Mouse (Mus musculus) liver, embryonic 13.5 days (tissue): ENCODE measurements around the gene Snai3. TPM values are rescaled to one million over a fixed set of nuclear protein-coding genes. Genes with fewer than 3 reads are reported as not detected.

Experiments
- ATAC-seq: fragments of 200-750 bp; cut with Nextera tagmentation; 2 replicates; pipeline ENCODE4 v1.8.0; 2017; ENCODE audit warnings: low read depth, mild to moderate bottlenecking, moderate number of reproducible peaks, moderate library complexity
- DNase-seq: peaks from one replicate; pipeline ENCODE4 v3.0.0; 2022
- H3K27ac ChIP-seq: fragments of 300-500 bp; sonication (generic); 2 replicates; pipeline ENCODE4 v1.5.1; 2015; ENCODE audit warnings: moderate library complexity, mild to moderate bottlenecking, inconsistent platforms
- H3K27me3 ChIP-seq: fragments of 300-500 bp; sonication (generic); 2 replicates; pipeline ENCODE4 v1.6.1; 2015; ENCODE audit warnings: mild to moderate bottlenecking, inconsistent platforms
- H3K36me3 ChIP-seq: fragments of 300-500 bp; sonication (generic); 2 replicates; pipeline ENCODE4 v1.6.1; 2015; ENCODE audit warnings: mild to moderate bottlenecking, inconsistent platforms
- H3K4me1 ChIP-seq: fragments of 300-500 bp; sonication (generic); replicated peaks from 2 replicates; pipeline ENCODE4 v1.6.1; 2015; ENCODE audit warnings: inconsistent platforms
- H3K4me2 ChIP-seq: fragments of 300-500 bp; sonication (generic); 2 replicates; pipeline ENCODE4 v1.6.1; 2015; ENCODE audit warnings: inconsistent platforms, mild to moderate bottlenecking, moderate library complexity
- H3K4me3 ChIP-seq: fragments of 300-500 bp; sonication (generic); replicated peaks from 2 replicates; pipeline ENCODE4 v1.5.1; 2015; ENCODE audit warnings: mild to moderate bottlenecking, inconsistent platforms
- H3K9ac ChIP-seq: fragments of 300-500 bp; sonication (generic); 2 replicates; pipeline ENCODE4 v1.6.1; 2015; ENCODE audit warnings: mild to moderate bottlenecking, inconsistent platforms
- H3K9me3 ChIP-seq: fragments of 300-500 bp; sonication (generic); replicated peaks from 2 replicates; pipeline ENCODE4 v1.6.1; 2016; ENCODE audit warnings: inconsistent platforms
- WGBS: fragments of 180-500 bp; shearing (Covaris S2); methylation state at CpG from one replicate; pipeline ENCODE4 v1.1.7; 2015; ENCODE audit not compliant: insufficient replicate concordance; 5-methylcytosine and 5-hydroxymethylcytosine counted together
- polyA plus RNA-seq: library from polyadenylated mRNA; unstranded; fragments of >200 nt; fragmentation: Nextera tagmentation; extraction: Ambion mirVana; gene quantifications from 2 replicates; pipeline ENCODE4 v1.2.1, GENCODE M21; 2015

The Snai3 gene
- polyA plus RNA-seq, 1 experiment from 2014 or later = 0.31 TPM

DNA sequence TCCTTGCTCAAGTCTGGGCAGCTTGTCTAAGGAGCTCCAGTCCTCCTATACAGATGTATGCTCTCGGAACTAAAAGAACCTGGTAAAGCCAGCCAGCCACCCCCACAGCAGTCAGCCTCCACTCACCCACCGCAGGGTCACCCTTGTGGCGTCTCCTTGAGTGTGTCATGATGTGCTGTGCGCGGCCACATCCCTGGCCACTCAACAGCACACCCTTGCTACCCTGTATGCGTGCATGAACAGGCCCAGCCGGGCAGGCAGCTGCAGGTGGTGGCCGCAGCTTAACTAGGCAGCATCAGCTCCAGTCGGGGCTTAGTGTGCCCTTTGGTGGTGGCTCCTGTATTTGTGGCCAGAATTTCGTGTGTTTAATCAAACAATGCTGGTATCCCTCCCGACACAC lies 3.4 kb downstream of the Snai3 start:
- H3K9ac ChIP-seq = no peak overlapping the region
- H3K4me1 ChIP-seq = peaks cover 35% of the 10 kb centered on the region
- H3K4me2 ChIP-seq = no peak overlapping the region
- no peak for ATAC-seq
- DNase-seq = no peak
- WGBS = 64% methylated on average over 11 of the region's 11 CpGs
- H3K4me3 ChIP-seq = no peak overlapping the region
- H3K36me3 ChIP-seq = no peaks in the 10 kb centered on the region
- peaks cover 80% of the 10 kb centered on the region for H3K27me3 ChIP-seq
- no peak overlapping the region for H3K27ac ChIP-seq
- H3K9me3 ChIP-seq = no peaks in the 10 kb centered on the region

DNA sequence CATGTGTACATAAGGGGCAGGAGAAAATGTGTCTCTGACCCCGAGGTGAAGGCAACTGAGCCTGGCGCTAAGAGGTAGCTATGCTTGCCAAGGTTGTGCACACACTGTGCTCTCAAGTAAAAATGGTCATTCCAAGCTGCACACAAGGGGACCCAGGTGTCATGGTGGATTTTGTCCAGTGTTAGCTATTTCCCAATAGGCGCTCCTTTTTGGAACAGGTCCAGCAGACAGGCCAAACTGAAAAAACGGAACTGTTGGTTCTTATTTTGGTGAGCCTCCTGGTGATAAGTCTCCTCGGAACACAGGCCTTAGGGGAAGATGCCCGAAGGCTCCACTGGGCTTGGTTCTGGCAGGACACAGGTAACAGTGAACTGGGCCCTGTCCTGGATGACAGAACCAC lies 6.1 kb downstream of the Snai3 start:
- Histone ChIP-seq H3K9ac (no peak overlapping the region), H3K9me3 (no peaks in the 10 kb centered on the region), H3K27me3 (peaks cover 58% of the 10 kb centered on the region), H3K4me1 (peaks cover 11% of the 10 kb centered on the region; the same call in 1 of the 2 replicates), H3K27ac (no peak overlapping the region), H3K4me2 (no peak overlapping the region), H3K36me3 (no peaks in the 10 kb centered on the region), H3K4me3 (no peak overlapping the region)
- ATAC-seq (no peak), DNase-seq (no peak)
- WGBS = 81% methylated on average over 6 of the region's 6 CpGs

DNA sequence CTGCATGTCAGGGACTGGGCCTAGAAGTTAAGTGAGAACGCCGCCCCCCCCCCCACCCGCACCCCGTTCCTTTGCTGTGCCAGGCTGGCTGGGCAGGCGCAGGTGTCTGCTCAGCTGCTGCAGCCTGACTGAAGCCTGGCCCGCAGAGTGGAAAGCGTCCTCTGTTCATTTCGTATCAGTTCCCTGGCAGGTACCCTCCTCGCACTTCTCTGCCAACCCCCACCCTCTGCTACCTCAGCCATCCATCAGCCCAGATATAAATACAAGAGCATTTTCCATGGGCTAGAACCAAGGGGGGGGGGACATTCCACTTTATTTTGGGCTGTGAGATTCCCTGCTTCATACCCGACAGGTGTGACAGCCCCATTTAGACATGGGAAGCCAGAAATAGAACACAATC lies 8.4 kb downstream of the Snai3 start:
- no peak for ATAC-seq
- Histone ChIP-seq H3K36me3 (no peaks in the 10 kb centered on the region), H3K27ac (no peak overlapping the region), H3K4me1 (peaks cover 11% of the 10 kb centered on the region; the same call in 1 of the 2 replicates), H3K9ac (no peak overlapping the region), H3K27me3 (peaks cover 42% of the 10 kb centered on the region), H3K9me3 (no peaks in the 10 kb centered on the region), H3K4me2 (no peak overlapping the region), H3K4me3 (no peak overlapping the region)
- no peak for DNase-seq
- WGBS = 80% methylated on average over 9 of the region's 10 CpGs

DNA sequence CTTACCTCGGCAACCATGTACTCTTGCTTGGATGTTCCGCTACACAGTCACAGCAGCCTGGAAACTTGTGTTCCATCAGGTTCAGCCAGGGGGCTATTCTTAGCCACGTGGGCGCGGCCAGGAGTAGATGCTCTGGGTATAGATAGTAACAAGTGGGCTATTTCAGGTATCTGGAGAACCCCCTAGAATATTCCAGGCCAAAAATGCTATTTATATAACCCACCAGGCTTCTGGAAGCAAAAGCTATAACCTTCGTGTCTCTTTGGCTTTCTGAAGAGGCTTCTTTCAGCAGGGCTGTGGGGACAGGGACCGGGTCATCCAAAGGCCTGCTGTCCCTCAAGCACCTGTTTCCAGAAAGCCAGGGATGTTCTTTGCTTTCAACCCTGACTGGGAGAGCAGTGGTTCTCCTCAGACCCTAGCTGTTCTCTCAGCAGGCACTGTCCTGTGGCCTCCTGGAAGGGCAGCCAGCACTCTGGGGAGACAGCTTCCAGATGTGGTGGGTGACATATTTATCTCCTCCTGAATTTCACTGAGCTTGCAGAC lies 9.3 kb downstream of the Snai3 start:
- Histone ChIP-seq H3K27me3 (peaks cover 40% of the 10 kb centered on the region), H3K36me3 (no peaks in the 10 kb centered on the region), H3K9ac (no peak overlapping the region), H3K4me2 (no peak overlapping the region), H3K4me1 (peaks cover 11% of the 10 kb centered on the region; the same call in 1 of the 2 replicates), H3K4me3 (no peak overlapping the region), H3K27ac (no peak overlapping the region), H3K9me3 (no peaks in the 10 kb centered on the region)
- ATAC-seq = no peak
- WGBS = 62% methylated on average over 7 of the region's 7 CpGs
- DNase-seq = no peak

DNA sequence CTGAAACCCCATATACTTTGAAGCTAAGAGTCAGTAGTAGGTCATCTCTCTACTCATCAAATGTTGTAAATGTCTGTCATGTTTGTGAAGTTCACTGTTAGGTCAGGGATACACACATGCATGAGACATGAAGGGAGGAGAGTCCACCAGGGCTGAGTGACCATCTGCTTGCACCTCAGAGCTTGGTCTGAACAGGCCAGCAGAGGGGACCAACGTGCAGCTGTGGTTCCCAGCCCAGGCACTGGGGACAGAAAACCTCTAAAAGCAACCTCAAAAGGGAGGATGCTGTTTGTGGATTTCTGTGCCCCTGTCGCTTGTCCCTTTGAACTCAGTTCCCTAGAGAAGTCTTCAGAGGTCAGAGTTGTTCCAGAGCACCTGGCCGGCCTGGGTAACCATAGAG lies 15.3 kb downstream of the Snai3 start:
- H3K4me1 ChIP-seq = peaks cover 32% of the 10 kb centered on the region
- no peak overlapping the region for H3K27ac ChIP-seq
- DNase-seq (no peak), ATAC-seq (no peak)
- 0 out of 2 replicates have a peak overlapping the region, but pooled peaks have one; percentile 99 for H3K4me2 ChIP-seq
- no peak overlapping the region for H3K9ac ChIP-seq
- H3K36me3 ChIP-seq = no peaks in the 10 kb centered on the region
- H3K4me3 ChIP-seq = no peak overlapping the region
- no peaks in the 10 kb centered on the region for H3K9me3 ChIP-seq
- WGBS = 65% methylated on average over 3 of the region's 3 CpGs
- H3K27me3 ChIP-seq = peaks cover 13% of the 10 kb centered on the region

DNA sequence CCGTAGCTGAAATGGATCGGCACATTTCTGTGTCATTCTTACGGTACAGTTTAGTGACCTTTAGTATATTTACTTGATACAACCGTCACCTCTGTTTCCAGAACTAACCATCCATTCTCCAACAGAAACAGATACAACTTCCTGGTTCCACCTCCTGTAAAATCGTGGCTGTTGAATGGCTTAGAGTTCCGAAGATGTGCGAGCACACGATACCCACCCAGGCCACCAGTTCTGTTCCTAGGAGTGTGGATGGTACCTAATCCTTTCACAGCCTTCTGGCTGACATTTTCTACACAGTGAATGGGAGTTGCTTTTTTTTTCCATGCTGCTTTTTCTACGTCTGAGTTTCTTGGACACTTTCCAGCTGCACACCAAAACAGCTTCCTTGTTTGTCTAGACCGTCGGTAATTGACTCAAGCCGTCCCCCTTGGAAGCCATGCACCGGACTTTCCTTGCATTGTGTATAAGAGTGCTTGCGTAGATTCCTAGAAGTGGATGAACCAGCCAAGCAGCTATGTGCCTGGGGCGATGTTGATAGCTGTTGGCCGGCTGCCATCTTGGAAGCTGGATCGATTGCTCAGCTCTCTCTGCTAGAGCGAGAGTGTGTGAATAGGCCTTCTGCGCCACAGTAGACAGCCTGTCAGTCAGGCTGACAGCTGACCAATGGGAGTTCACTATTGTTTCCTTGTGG lies 16.3 kb downstream of the Snai3 start:
- H3K27ac ChIP-seq = peak overlapping the region; percentile 80
- H3K4me1 ChIP-seq = peaks cover 37% of the 10 kb centered on the region
- peaks cover 8% of the 10 kb centered on the region for H3K36me3 ChIP-seq
- DNase-seq (peak; percentile 43), ATAC-seq (no peak)
- peak overlapping the region; percentile 77 for H3K9ac ChIP-seq
- H3K4me2 ChIP-seq = peak overlapping the region; percentile 99
- 17% methylated on average over 19 of the region's 19 CpGs for WGBS
- H3K27me3 ChIP-seq = peaks cover 13% of the 10 kb centered on the region
- no peaks in the 10 kb centered on the region for H3K9me3 ChIP-seq
- H3K4me3 ChIP-seq = peak overlapping the region; percentile 66

DNA sequence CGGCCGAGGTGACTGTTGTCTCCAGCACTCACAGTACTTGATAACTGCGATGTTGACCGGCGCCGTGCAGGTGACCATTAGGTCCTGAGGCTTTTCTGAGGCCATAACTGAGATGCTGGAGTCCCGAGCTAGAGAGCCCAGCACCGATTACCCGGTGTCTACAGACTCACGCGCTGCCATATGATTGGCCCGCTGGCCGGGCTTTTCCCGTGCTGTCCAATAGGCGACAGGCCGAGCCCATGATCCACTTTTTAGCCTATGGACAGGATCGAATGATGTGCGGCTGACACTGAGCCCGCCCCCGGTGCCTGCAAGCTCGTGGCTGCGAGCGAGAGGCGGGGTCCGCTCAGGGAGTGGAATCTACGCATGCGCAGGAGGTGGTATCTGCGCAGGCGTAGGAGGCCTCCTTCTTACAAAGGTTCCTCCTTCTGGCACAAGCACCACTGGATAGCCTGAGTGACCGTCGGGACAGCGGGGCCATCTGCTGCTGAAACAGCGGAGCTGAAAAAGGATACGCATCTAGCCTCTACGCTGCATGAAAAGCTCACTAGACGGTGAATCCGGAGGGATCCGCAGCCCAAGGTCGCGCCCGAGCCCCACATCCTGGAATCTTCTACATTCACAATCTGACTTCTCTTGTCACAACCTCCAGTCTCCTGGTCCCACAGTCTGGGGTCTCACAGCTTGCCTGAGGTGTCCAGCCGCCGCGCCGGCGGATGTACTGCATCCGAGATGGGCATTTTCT lies 17.1 kb downstream of the Snai3 start, which contains the start of gene Mvd:
Mvd (minus strand) TSS at position 161 of the 745 bp plus-strand sequence.
- Histone ChIP-seq H3K4me3 (peak within 1 kb of the TSS; percentile 66), H3K27ac (peak within 1 kb of the TSS; percentile 80), H3K4me1 (peaks cover 42% of the 10 kb centered on the region), H3K36me3 (peaks cover 16% of the 10 kb centered on the region), H3K4me2 (peak within 1 kb of the TSS; percentile 99), H3K9ac (peak within 1 kb of the TSS; percentile 81), H3K27me3 (peaks cover 8% of the 10 kb centered on the region), H3K9me3 (no peaks in the 10 kb centered on the region)
- peak; percentile 99 for DNase-seq
- peak; percentile 98 for ATAC-seq
- WGBS = under 1% methylated on average over 47 of the region's 47 CpGs

DNA sequence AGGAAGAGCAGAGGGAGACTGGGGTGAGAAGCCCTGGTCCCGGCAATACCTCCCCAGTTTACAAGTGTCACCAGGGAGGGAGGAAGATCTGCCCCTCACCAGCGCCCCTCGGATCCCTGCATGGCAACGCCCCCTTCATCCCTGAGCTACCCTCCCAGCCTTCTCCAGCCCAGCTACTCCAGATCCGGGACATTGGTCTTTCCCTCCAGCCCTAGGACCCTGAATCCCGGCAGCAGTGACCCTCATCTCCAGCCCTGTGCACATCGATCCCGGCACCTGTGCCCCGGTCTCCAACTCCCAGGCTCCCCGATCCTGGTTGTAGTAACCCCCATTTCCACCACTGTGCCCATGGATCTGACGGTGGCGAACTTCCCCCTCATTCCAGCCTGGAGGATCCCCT lies 17.8 kb downstream of the Snai3 start:
- peaks cover 49% of the 10 kb centered on the region for H3K4me1 ChIP-seq
- peaks cover 20% of the 10 kb centered on the region for H3K36me3 ChIP-seq
- peak overlapping the region; percentile 66 for H3K4me3 ChIP-seq
- H3K27ac ChIP-seq = peak overlapping the region; percentile 70
- peak overlapping the region; percentile 99 for H3K4me2 ChIP-seq
- H3K9ac ChIP-seq = peak overlapping the region; percentile 81
- peaks cover 8% of the 10 kb centered on the region; the same call in 1 of the 2 replicates for H3K27me3 ChIP-seq
- WGBS = 5% methylated on average over 12 of the region's 12 CpGs
- DNase-seq (no peak), ATAC-seq (no peak)
- H3K9me3 ChIP-seq = no peaks in the 10 kb centered on the region

DNA sequence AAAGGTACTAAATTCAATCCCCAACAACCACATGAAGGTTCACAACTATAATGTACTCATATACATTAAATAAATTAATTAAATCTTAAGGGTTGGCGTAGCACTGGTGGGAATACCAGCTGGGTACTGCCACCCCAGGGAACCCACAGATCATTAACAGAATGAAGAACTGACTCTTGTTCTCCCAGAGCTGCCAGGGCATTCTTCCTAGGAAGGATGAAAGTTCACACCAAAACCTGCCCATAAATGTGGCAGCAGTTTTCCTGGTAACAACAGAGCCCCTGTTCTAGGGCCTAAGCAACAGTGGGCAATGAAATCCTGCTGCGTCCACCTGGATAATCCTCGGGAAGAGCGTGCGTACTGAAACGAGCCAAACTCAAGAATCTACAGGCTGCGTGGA lies 18.2 kb downstream of the Snai3 start:
- H3K4me2 ChIP-seq = peak overlapping the region; percentile 99
- no peaks in the 10 kb centered on the region for H3K9me3 ChIP-seq
- H3K36me3 ChIP-seq = peaks cover 24% of the 10 kb centered on the region
- 53% methylated on average over 7 of the region's 7 CpGs for WGBS
- DNase-seq (no peak), ATAC-seq (no peak)
- H3K9ac ChIP-seq = peak overlapping the region; percentile 81
- peak overlapping the region; percentile 29; the same call in 1 of the 2 replicates for H3K27ac ChIP-seq
- H3K27me3 ChIP-seq = peaks cover 8% of the 10 kb centered on the region; the same call in 1 of the 2 replicates
- H3K4me3 ChIP-seq = peak overlapping the region; percentile 66
- H3K4me1 ChIP-seq = peaks cover 53% of the 10 kb centered on the region

DNA sequence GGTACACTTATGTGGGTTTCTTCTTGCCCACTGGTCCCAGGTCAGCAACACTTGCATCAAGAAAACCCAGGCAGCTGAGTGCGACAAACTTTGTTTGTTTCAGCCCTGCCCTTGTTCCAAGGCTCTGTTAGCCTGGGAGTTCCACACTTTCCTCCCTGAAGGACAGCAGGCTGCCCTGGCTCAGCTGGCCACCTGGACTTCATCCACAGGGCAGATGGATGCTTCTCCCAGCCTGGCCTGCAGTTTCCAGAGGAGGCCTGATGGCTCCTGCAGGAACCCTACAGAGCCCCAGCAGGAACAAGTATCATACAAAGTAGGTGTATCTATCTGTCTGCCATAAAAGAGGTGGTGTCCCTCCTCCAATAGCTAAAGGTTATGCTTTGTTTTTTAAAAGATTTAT lies 19.2 kb downstream of the Snai3 start:
- H3K4me3 ChIP-seq = no peak overlapping the region
- H3K27ac ChIP-seq = no peak overlapping the region
- 90% methylated on average over 1 of the region's 1 CpGs for WGBS
- H3K9ac ChIP-seq = no peak overlapping the region
- no peaks in the 10 kb centered on the region for H3K27me3 ChIP-seq
- ATAC-seq = no peak
- H3K4me2 ChIP-seq = no peak overlapping the region
- peaks cover 57% of the 10 kb centered on the region for H3K4me1 ChIP-seq
- peaks cover 34% of the 10 kb centered on the region for H3K36me3 ChIP-seq
- DNase-seq = no peak
- no peaks in the 10 kb centered on the region for H3K9me3 ChIP-seq

DNA sequence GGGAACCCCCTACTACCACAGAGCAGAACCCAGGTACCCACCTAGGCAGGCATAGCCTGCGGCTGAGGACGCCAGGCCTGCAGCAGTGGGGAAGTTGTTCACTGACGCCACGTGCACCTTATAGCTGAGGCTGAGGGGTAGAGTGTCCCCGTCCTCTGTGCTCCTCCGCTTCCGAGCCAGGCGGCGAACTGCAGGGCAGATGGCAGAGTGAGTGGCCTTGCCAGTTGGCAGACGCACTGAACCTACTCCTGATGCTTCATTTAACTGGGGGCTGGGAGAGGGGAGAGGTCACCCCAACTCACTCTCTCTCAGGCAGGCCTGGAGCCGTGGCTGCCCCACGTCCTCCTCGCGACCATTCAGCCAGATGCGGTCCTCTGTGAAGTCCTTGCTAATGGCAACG lies 21.2 kb downstream of the Snai3 start:
- Histone ChIP-seq H3K27ac (no peak overlapping the region), H3K9ac (no peak overlapping the region), H3K4me1 (peaks cover 38% of the 10 kb centered on the region), H3K9me3 (0 out of 2 replicates have a peak, but pooled peaks cover 4% of the 10 kb centered on the region), H3K4me3 (no peak overlapping the region), H3K36me3 (peaks cover 47% of the 10 kb centered on the region), H3K27me3 (no peaks in the 10 kb centered on the region), H3K4me2 (no peak overlapping the region)
- DNase-seq (no peak), ATAC-seq (no peak)
- 89% methylated on average over 16 of the region's 16 CpGs for WGBS
